Mouse (Mus musculus): Measurements from ENCODE around the gene Large1. TPM values are rescaled to one million over a fixed set of nuclear protein-coding genes. Genes with fewer than 3 reads are reported as not detected.
A peak's percentile ranks its signal among the peaks of the same experiment; 100 is the strongest.
"Not testable (repeated sequence)": the region's sequence is repeated elsewhere in the genome, so short reads cannot be mapped to it uniquely, and the experiment has no call there.

Large1 gene
- total and polyA plus RNA-seq, 2 experiments = 1.9 to 3.5 TPM

GRCm38 (mm10) chr8:73096952-73097351, 256.4 kb downstream of the Large1 start:
- 72% methylated on average over 2 of the region's 2 CpGs for WGBS
- no peaks in the 10 kb centered on the region for H3K4me1 ChIP-seq (ENCODE audit: control insufficient read depth, insufficient read depth, low read length)
- H3K79me2 ChIP-seq (ENCODE audit: control insufficient read depth, insufficient read depth, low read length) = no peaks in the 10 kb centered on the region
- H3K36me3 ChIP-seq (ENCODE audit: control insufficient read depth, insufficient read depth, low read length) = no peaks in the 10 kb centered on the region
- H3K4me3 ChIP-seq (ENCODE audit: insufficient read depth, low read depth, low read length) = no peak overlapping the region
- TF ChIP-seq CTCF (IDR thresholded peaks at IDR 0.05; ENCODE audit: low read depth, low read length) (no peak), POLR2A (IDR thresholded peaks at IDR 0.05; ENCODE audit: extremely low read depth, insufficient read depth, low read length) (no peak)
- no peak overlapping the region for H3K9ac ChIP-seq (ENCODE audit: low read depth, low read length)
- no peak for DNase-seq (ENCODE audit: extremely low read depth, low read depth, low spot score)
- H3K27ac ChIP-seq (replicated peaks; ENCODE audit: insufficient read depth, low read depth, low read length) = no peak overlapping the region
- H3K27me3 ChIP-seq (ENCODE audit: control insufficient read depth, insufficient read depth, low read length) = no peaks in the 10 kb centered on the region

DNA sequence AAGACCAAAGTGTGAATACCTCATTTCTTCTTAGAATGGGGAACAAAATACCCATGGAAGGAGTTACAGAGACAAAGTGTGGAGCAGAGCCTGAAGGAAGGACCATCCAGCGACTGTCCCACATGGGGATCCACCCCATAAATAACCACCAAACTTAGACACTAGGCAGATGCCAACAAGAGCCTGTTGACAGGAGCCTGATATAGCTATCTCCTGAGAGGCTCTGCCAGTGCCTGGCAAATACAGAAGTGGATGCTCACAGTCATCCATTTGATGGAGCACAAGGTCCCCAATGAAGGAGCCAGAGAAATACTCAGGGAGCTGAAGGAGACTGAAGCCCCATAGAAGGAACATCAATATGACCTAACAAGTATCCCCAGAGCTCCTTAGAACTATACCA, 275.6 kb downstream of the Large1 start:
- 85% methylated on average over 1 of the region's 1 CpGs for WGBS
- not testable (repeated sequence) for H3K4me1 ChIP-seq (ENCODE audit: control insufficient read depth, insufficient read depth, low read length)

GRCm38 (mm10) chr8:73061410-73061809, 291.9 kb downstream of the Large1 start:
- Histone ChIP-seq H3K36me3 (ENCODE audit: control insufficient read depth, insufficient read depth, low read length) (no peaks in the 10 kb centered on the region), H3K9ac (ENCODE audit: low read depth, low read length) (no peak overlapping the region), H3K4me1 (ENCODE audit: control insufficient read depth, insufficient read depth, low read length) (peaks cover 2% of the 10 kb centered on the region; the same call in 1 of the 2 replicates), H3K27ac (replicated peaks; ENCODE audit: insufficient read depth, low read depth, low read length) (no peak overlapping the region), H3K79me2 (ENCODE audit: control insufficient read depth, insufficient read depth, low read length) (no peaks in the 10 kb centered on the region), H3K27me3 (ENCODE audit: control insufficient read depth, insufficient read depth, low read length) (no peaks in the 10 kb centered on the region), H3K4me3 (ENCODE audit: insufficient read depth, low read depth, low read length) (no peak overlapping the region)
- peak; percentile 33 for DNase-seq (ENCODE audit: extremely low read depth, low read depth, low spot score)
- TF ChIP-seq CTCF (IDR thresholded peaks at IDR 0.05; ENCODE audit: low read depth, low read length) = no peak
- no peak for TF ChIP-seq POLR2A (IDR thresholded peaks at IDR 0.05; ENCODE audit: extremely low read depth, insufficient read depth, low read length)
- WGBS = 14% methylated on average over 1 of the region's 1 CpGs

More for the DNA sequence above, 275.6 kb downstream of the Large1 start:
- not testable (repeated sequence) for DNase-seq (ENCODE audit: extremely low read depth, low read depth, low spot score); H3K36me3 ChIP-seq (ENCODE audit: control insufficient read depth, insufficient read depth, low read length); H3K27me3 ChIP-seq (ENCODE audit: control insufficient read depth, insufficient read depth, low read length); H3K79me2 ChIP-seq (ENCODE audit: control insufficient read depth, insufficient read depth, low read length); H3K27ac ChIP-seq (replicated peaks; ENCODE audit: insufficient read depth, low read depth, low read length); H3K9ac ChIP-seq (ENCODE audit: low read depth, low read length); H3K4me3 ChIP-seq (ENCODE audit: insufficient read depth, low read depth, low read length)

DNA sequence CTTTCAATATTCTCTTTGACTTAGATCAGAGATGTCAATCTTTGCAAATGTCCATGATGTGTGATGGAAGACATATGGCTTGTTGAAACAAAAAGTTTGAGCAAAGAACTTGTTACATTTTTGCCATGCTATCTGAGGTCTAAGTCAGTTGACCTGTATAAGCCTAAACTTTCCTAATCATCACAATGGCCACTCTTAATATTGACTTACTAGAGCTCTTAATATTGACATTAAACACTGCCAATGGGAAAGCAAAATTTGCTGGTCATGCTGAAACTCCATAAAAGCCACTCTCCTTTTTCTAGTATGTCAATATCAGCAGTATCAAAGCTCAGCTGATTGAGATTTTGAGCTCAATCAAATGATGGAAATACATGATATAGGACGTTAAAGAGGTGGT, 298.6 kb downstream of the Large1 start:
- Histone ChIP-seq H3K4me1 (ENCODE audit: control insufficient read depth, insufficient read depth, low read length) (no peaks in the 10 kb centered on the region; the same call in 1 of the 2 replicates), H3K27ac (replicated peaks; ENCODE audit: insufficient read depth, low read depth, low read length) (no peak overlapping the region), H3K79me2 (ENCODE audit: control insufficient read depth, insufficient read depth, low read length) (no peaks in the 10 kb centered on the region), H3K27me3 (ENCODE audit: control insufficient read depth, insufficient read depth, low read length) (no peaks in the 10 kb centered on the region), H3K36me3 (ENCODE audit: control insufficient read depth, insufficient read depth, low read length) (no peaks in the 10 kb centered on the region), H3K9ac (ENCODE audit: low read depth, low read length) (no peak overlapping the region), H3K4me3 (ENCODE audit: insufficient read depth, low read depth, low read length) (no peak overlapping the region)
- 27% methylated on average over 1 of the region's 1 CpGs for WGBS
- peak; percentile 79 for DNase-seq (ENCODE audit: extremely low read depth, low read depth, low spot score)
- no peak for TF ChIP-seq POLR2A (IDR thresholded peaks at IDR 0.05; ENCODE audit: extremely low read depth, insufficient read depth, low read length)
- TF ChIP-seq CTCF (IDR thresholded peaks at IDR 0.05; ENCODE audit: low read depth, low read length) = no peak

DNA sequence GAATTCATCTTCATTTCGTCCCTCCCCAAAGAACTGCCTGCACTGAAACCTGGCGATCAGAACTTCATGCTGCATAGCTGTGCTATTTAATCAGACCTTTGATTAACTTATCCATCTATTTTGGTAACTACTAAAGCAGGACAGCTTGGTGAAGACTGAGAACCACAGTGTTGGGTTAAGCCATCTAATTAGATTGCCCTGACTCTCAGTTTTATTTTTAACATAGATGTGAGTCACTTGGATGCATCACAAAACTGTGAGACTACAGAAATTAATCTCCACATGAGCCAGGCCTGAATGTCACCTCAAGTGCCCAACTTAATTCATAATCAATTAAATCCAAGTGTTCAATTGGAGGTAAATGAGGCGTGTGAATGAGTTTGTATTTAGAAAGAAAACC, 299.5 kb downstream of the Large1 start:
- Histone ChIP-seq H3K36me3 (ENCODE audit: control insufficient read depth, insufficient read depth, low read length) (no peaks in the 10 kb centered on the region), H3K27ac (replicated peaks; ENCODE audit: insufficient read depth, low read depth, low read length) (no peak overlapping the region), H3K4me3 (ENCODE audit: insufficient read depth, low read depth, low read length) (no peak overlapping the region), H3K27me3 (ENCODE audit: control insufficient read depth, insufficient read depth, low read length) (no peaks in the 10 kb centered on the region), H3K79me2 (ENCODE audit: control insufficient read depth, insufficient read depth, low read length) (no peaks in the 10 kb centered on the region), H3K4me1 (ENCODE audit: control insufficient read depth, insufficient read depth, low read length) (no peaks in the 10 kb centered on the region; the same call in 1 of the 2 replicates), H3K9ac (ENCODE audit: low read depth, low read length) (no peak overlapping the region)
- TF ChIP-seq CTCF (IDR thresholded peaks at IDR 0.05; ENCODE audit: low read depth, low read length) (no peak), POLR2A (IDR thresholded peaks at IDR 0.05; ENCODE audit: extremely low read depth, insufficient read depth, low read length) (no peak)
- 97% methylated on average over 3 of the region's 3 CpGs for WGBS
- no peak for DNase-seq (ENCODE audit: extremely low read depth, low read depth, low spot score)

DNA sequence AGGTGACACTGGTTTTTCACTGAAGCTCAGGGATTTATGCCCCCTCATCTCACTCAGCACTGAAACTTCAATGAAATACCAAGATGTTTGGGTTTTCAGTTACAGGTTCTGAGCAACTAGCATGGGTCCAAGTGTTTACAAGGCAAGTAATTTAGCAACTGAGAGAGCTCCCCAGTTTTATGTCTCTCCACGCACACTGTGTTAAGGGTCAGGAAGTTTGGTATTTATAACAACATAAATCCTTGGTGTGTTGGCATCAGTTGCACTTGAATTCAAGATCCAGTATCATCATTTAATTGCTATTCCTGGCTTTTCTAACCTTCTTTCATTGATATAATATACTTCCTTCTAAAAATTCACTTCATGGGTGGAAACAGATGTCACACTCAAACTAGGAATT, 300.9 kb downstream of the Large1 start:
- H3K79me2 ChIP-seq (ENCODE audit: control insufficient read depth, insufficient read depth, low read length) = no peaks in the 10 kb centered on the region
- no peak for DNase-seq (ENCODE audit: extremely low read depth, low read depth, low spot score)
- H3K4me3 ChIP-seq (ENCODE audit: insufficient read depth, low read depth, low read length) = no peak overlapping the region
- no peak for TF ChIP-seq POLR2A (IDR thresholded peaks at IDR 0.05; ENCODE audit: extremely low read depth, insufficient read depth, low read length)
- no peak for TF ChIP-seq CTCF (IDR thresholded peaks at IDR 0.05; ENCODE audit: low read depth, low read length)
- no peak overlapping the region for H3K27ac ChIP-seq (replicated peaks; ENCODE audit: insufficient read depth, low read depth, low read length)
- H3K36me3 ChIP-seq (ENCODE audit: control insufficient read depth, insufficient read depth, low read length) = no peaks in the 10 kb centered on the region
- no peaks in the 10 kb centered on the region for H3K27me3 ChIP-seq (ENCODE audit: control insufficient read depth, insufficient read depth, low read length)
- no peak overlapping the region for H3K9ac ChIP-seq (ENCODE audit: low read depth, low read length)
- WGBS = 93% methylated on average over 1 of the region's 1 CpGs
- H3K4me1 ChIP-seq (ENCODE audit: control insufficient read depth, insufficient read depth, low read length) = peaks cover 1% of the 10 kb centered on the region; the same call in 1 of the 2 replicates
